Mouse (Mus musculus) midbrain, embryonic 12.5 days (tissue): ENCODE results near the gene AI597479. TPM values are rescaled to one million over a fixed set of nuclear protein-coding genes. Genes with fewer than 3 reads are reported as not detected.

Source experiments
- ATAC-seq: fragments of 200-750 bp; cut with Nextera tagmentation; 2 replicates; pipeline ENCODE4 v1.8.0; 2017; ENCODE audit warnings: low read depth, moderate TSS enrichment, moderate library complexity; ENCODE audit not compliant: low FRiP score
- H3K27ac ChIP-seq: fragments of 300-500 bp; sonication (generic); replicated peaks from 2 replicates; pipeline ENCODE4 v1.5.1; 2016; ENCODE audit warnings: mild to moderate bottlenecking
- H3K27me3 ChIP-seq: fragments of 300-500 bp; sonication (generic); 2 replicates; pipeline ENCODE4 v1.6.1; 2016; ENCODE audit warnings: mild to moderate bottlenecking
- H3K36me3 ChIP-seq: fragments of 300-500 bp; sonication (generic); 2 replicates; pipeline ENCODE4 v1.6.1; 2016
- H3K4me1 ChIP-seq: fragments of 300-500 bp; sonication (generic); 2 replicates; pipeline ENCODE4 v1.6.1; 2016
- H3K4me2 ChIP-seq: fragments of 300-500 bp; sonication (generic); replicated peaks from 2 replicates; pipeline ENCODE4 v1.6.1; 2016; ENCODE audit warnings: mild to moderate bottlenecking, moderate library complexity
- H3K4me3 ChIP-seq: fragments of 300-500 bp; sonication (generic); 2 replicates; pipeline ENCODE4 v1.5.1; 2016; ENCODE audit warnings: mild to moderate bottlenecking
- H3K9ac ChIP-seq: fragments of 300-500 bp; sonication (generic); replicated peaks from 2 replicates; pipeline ENCODE4 v1.6.1; 2016; ENCODE audit warnings: mild to moderate bottlenecking, moderate library complexity
- H3K9me3 ChIP-seq: fragments of 300-500 bp; sonication (generic); 2 replicates; pipeline ENCODE4 v1.6.1; 2016; ENCODE audit warnings: mild to moderate bottlenecking
- WGBS: fragments of 180-500 bp; shearing (Covaris S2); methylation state at CpG from one replicate; pipeline ENCODE4 v1.1.7; 2016; 5-methylcytosine and 5-hydroxymethylcytosine counted together
- polyA plus RNA-seq: library from polyadenylated mRNA; unstranded; fragments of >200 nt; fragmentation: Nextera tagmentation; extraction: Ambion mirVana; gene quantifications from 2 replicates; pipeline ENCODE4 v1.2.1, GENCODE M21; 2016

Gene AI597479
- polyA plus RNA-seq, 1 experiment from 2014 or later, result 43.0 TPM

- WGBS, result 93% methylated on average over 5 of the region's 5 CpGs
- Histone ChIP-seq H3K27ac (no peak overlapping the region), H3K27me3 (peaks cover 9% of the 10 kb centered on the region), H3K36me3 (no peaks in the 10 kb centered on the region), H3K9me3 (no peaks in the 10 kb centered on the region), H3K4me1 (no peaks in the 10 kb centered on the region), H3K9ac (no peak overlapping the region), H3K4me3 (no peak overlapping the region), H3K4me2 (no peak overlapping the region)
- ATAC-seq, result no peak
Observed at GRCm38 (mm10) chr1:43164582-43164981, 66.1 kb downstream of the AI597479 start.

Other genes with a start within 250 kb of the AI597479 start
- gene Mrps9, start 247.5 kb upstream of the AI597479 start, polyA plus RNA-seq, result 50.3 TPM in 2 replicates
- gene Gpr45, start 145.8 kb upstream of the AI597479 start, polyA plus RNA-seq, result 17.6 and 18.5 TPM in 2 replicates
- 15.6 and 16.6 TPM in 2 replicates for gene Tgfbrap1, start 73 bp upstream of the AI597479 start, polyA plus RNA-seq
- 7.2 and 7.9 TPM in 2 replicates for gene Fhl2, start 98.3 kb downstream of the AI597479 start, polyA plus RNA-seq